Mouse (Mus musculus): ENCODE data around the gene Dnajc11.
A peak's percentile ranks its signal among the peaks of the same experiment; 100 is the strongest.

Dnajc11 gene

GRCm38 (mm10) chr4:152010707-152011134 lies 77.2 kb downstream of the Dnajc11 start:
- no peak for DNase-seq

GRCm38 (mm10) chr4:152011171-152011760 lies 77.8 kb downstream of the Dnajc11 start:
- DNase-seq: no peak

DNA sequence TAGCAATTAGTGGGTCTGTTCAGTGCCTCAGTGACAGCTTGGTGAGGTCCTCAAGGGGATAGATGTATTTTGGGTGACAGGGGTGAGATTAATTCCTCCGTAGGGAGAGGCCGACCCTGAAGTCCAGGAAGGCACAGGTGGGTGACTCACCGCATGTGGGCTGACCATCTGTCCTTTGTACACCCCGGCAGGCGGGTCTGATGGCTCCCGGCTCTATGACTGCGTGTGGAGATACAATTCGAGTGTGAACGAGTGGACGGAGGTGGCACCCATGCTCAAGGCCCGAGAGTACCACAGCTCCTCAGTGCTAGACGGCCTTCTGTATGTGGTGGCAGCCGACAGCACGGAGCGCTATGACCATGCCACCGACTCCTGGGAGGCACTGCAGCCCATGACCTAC lies 78.6 kb downstream of the Dnajc11 start:
- DNase-seq: no peak

DNA sequence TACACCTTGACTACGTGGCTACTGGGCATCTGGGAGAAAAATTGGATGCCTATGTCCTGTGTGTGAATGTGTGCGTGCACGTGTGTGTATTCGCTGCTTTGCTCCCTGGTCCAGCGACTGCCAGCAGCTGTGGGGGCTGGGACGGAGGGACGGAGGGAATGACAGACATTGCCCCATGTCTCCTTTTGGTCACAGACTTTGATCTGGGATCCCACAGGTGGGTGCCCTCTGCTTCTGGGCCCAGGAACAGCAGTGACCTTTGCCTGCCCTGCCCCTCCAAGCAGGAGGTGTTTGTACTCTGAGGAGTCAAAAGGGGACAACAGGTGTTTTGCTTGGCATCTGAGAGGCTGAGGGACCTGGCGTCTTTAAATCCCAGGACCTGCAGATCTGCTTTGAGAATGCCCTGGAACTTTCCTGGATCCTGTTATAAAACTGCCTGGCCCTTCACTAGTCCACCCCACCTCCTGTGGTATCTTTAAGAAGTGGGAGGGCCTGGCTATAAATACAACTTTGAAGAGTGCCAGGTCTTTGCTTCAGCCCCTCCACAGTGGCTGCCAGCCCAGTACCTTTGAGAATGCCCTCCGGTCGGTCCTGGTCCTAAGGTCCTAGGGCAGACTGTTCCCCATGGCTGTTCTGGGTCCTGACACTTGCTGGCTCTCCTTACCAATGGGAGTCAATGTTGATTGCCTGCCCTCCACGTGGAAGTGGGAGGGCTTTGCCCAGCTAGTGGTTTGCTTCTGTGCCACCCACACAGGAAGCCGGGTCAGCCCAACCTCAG lies 79.7 kb downstream of the Dnajc11 start:
- no peak for DNase-seq

DNA sequence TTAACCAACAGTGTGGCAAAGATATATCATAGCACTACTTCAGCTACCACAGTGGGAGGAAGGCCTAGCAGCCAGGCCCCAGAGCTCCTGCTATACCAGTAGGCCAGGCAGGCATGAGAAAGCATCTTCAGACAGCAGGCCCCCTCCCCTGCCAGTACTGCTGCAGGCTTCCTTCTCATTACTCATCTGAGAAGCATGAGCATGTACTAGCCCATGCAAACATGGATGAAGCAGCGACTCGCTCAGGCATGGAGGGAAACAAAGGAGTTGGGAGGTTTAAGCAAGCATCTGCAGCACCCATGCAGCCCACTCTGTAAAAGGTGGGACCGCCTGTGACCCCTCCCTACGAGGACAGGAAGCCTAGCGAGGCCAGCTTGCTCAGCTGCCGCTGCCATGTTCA lies 85.6 kb downstream of the Dnajc11 start:
- DNase-seq: no peak

DNA sequence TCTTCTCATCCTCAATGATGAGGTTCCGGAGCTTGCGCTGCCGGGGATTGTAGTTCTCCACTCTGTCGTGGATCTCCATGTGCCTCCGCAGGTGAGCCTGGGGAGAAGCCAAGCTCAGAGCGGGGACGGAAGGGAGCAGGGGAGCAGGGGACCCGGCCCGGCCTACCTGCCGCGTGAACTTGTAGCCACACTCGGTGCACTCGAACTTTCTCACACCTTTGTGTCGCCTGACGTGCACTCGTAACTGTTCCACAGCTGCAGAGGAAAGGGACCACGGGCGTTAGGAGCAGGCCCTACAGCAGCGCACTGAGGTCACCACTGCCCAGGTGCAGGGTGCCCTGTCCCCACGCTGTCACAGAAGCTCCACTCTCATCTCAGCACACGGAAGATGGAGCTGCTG lies 86.5 kb downstream of the Dnajc11 start:
- DNase-seq: no peak

DNA sequence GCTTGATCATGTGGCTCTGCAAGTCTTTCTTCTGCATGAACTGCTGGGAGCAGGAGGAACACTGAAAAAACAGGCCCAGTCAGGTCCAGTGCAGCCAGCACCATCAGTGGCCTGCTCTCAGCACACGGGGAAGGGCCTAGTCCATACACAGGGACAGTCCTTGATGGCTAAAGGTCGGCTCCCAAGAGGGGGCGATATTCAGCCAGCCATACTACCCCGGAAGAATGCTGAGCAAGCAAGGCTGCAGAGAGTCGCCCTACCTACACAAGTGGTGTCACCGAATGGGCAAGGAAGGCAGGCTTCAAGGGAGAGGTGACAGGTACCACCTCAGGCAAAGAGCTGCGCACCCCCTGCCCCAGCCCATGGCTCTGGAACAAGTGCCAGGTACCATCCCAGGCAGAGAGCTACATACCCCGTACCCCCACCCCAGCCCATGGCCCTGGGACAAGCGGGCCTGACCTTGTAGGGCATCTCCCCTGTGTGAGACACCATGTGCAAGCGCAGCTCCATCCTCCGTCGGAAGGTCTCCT lies 88.1 kb downstream of the Dnajc11 start:
- DNase-seq: no peak

GRCm38 (mm10) chr4:152022506-152022905 lies 89.0 kb downstream of the Dnajc11 start:
- DNase-seq: no peak

DNA sequence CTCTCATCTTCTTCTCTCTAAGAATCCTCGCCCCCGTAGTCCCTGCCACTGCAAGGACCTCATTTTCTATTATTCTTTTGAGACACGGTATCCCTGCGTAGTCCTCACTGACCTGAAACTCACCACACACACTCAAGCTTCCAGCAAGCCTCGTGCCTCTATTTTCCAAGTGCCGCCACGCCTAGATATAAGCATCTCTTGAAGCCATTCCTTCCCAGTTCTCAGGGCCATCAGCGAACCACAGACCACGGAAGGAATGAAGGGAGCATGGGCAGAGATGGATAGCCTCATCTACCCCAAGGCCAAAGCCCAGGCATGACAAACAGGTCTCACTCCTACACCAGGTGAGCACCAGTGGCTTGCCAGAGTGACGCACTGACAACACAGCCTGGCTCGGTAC lies 91.0 kb downstream of the Dnajc11 start:
- no peak for DNase-seq

DNA sequence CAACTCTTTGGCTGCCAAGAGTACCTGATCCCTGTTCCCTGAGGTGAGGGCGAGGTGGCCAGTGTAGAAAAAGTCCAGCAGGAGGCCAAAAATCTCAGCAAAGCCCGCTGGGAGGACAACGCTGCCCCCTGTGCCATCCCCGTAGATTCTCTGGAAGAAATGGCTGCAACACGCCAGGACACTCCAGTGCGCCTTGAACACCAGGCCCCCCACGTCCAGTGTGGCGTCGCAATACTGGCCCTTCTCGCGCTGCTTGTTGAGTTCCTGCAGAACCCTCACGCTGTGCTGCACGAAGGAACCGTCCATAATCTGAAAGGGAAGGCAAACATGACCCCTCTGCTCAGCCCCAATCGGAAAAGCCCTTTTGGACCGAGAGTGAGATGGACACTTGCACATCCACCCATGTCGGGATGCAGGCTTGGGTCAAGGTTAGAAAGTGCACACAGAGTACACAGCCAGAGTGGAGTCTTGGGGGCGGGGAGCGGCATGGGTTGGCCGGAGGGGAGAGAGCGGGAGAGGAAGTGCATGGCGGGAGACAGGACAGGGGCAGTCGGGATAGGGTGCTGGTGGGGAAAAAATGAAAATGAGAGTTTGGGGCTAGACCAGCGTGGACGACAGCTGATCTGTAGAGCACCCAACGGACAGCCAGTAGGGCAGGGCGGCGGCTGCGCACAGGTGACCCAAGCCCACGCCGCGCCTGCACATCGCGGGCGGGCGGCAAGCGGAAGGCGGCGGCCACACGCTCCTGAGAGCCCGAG lies 93.4 kb downstream of the Dnajc11 start:
- DNase-seq: no peak

GRCm38 (mm10) chr4:152027524-152027923 lies 94.0 kb downstream of the Dnajc11 start, which contains the start of gene Zbtb48:
TSS of gene Zbtb48 (minus strand) at chr4:152027671.
- DNase-seq: peak; percentile 98

DNA sequence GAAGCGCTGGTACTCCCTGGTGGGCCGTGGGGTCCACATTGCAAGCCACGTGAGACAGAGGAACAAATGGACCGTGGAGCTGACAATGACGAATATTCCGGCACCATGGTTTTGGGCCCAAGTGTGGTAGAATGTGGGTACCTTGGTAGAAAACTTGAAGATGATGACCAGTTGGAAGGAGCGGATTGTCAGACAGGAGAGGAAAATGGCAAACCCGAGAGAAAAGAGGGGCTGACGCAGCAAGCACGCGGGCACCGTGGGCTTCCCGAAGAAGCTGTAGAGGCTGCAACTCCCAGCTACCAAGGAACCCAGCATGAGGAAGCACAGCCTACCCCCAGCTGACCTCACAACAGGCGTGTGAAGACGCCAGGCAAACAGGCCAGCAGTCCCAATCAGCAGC lies 95.0 kb downstream of the Dnajc11 start:
- no peak for DNase-seq

DNA sequence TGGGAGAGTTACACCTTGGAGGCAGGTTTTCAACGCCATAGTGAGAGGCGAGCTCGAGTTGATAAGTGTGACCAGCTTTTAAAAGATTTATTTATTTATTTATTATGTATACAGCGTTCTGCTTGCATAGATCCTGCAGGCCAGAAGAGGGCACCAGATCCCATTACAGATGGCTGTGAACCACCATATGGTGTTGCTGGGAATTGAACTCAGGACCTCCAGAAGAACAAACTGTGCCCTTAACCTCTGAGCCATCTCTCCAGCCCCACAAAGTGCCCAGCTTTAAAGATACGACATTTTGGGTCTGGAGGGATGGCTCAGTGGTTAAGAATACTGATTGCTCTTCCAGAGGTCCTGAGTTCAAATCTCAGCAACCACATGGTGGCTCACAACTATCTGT lies 95.6 kb downstream of the Dnajc11 start:
- no peak for DNase-seq

- peak; percentile 16 for DNase-seq
Observed at GRCm38 (mm10) chr4:152029997-152030396, 96.5 kb downstream of the Dnajc11 start.
